Mouse (Mus musculus): ENCODE measurements around the gene Plxdc1.

The Plxdc1 gene

DNA sequence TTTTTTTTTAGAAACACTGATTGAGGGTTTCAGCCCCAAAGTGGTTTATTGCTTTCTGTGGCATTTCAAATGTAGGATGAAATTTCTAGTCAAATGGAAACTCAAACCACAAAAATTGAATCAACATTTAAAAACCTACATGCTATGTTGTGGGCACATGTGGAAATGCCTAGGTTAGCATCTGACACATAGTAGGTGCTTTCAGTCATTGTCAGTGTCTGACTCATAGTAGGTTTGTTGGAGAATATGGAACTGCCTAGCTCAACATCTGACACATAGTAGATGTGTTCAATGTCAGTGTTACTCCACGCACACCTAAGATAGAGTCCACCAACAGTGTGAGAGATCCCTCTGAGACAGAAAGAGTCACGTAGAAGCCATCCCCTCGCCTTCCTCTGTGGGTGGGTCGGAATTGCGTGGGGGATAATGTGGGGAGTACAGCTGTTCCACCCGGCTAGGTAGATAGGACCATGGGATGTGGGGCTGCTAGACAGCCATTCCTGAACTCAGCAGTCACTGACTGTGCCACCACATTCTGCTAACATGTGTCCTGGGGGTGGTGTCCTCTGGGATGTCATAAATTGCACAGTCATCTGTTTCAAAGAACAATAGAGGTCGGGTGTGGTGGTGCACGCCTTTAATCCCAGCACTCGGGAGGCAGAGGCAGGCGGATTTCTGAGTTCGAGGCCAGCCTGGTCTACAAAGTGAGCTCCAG, 77.5 kb downstream of the Plxdc1 start:
- DNase-seq = no peak

GRCm38 (mm10) chr11:97907935-97908334, 78.3 kb downstream of the Plxdc1 start:
- no peak for DNase-seq

GRCm38 (mm10) chr11:97906905-97907304, 79.3 kb downstream of the Plxdc1 start:
- no peak for DNase-seq

DNA sequence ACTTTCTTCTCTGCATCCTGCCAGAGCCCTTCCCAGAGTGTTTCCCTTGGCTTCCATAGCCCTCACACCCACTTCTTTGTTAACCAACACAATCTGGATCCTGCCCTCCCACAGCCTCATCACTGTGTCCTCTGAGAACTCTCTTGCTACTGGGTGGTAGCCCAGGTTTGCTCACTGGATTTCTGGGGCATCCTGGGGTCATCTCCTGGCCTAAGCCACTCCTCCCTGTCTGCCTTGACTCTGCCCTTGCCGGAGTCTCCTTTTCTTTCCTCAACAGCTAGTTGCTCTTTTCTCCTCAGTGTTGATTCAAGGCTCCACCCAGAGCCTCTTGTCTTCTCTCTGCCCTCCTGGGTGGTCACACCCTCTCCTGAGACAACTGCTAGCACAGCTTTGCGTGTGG, 80.3 kb downstream of the Plxdc1 start:
- DNase-seq = no peak

GRCm38 (mm10) chr11:97905540-97905939, 80.7 kb downstream of the Plxdc1 start:
- DNase-seq = no peak

- DNase-seq = no peak
These were observed 81.4 kb downstream of the Plxdc1 start for GRCm38 (mm10) chr11:97904801-97905200.

- DNase-seq = no peak
These were observed 84.4 kb downstream of the Plxdc1 start for GRCm38 (mm10) chr11:97901806-97902205.

DNA sequence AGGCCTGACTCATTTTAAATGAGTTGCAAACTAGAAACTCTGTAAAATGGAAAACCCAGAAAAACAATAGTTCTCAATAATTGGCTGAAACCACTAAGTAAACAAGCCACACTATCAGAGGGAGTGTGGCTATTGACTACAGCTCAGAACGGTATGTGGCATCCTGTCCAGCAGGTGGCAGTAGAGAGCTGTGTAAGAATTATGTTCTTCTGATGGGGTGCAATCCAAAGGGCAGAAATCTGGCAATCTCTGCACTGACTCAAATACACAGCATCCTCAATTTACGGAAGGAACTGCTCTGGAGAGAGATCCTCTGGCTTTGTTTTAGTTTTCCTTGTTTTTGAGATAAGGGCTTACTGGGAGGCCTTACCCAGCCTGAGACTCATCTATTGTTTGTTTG, 86.4 kb downstream of the Plxdc1 start:
- peak; percentile 88 for DNase-seq

DNA sequence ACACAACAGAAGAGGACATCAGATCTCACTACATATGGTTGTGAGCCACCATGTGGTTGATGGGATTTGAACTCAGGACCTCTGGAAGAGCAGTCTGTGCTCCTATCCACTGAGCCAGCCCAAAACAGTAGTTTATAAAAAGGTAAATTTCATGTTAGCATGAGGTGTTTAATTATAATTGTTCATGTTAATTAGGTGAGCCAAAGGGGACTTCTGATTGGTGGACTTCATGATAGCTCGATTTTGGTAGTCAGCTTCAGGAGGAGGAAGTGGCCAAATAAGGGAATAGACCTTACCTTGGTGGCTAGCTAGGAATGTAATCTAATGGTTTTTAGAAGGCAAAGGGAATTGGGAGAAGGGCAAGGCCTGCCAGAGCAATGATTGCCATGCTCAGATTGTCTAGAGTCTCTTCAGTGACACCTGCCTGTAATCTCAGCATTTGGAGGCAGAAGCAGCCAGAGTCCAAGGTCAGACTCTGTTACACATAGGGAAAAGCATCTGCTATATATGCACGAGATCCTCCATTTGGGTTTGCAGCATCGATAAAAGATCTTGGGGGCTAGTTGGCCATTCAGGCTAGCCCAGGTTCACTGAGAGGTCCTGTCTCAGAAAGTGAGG, 88.6 kb downstream of the Plxdc1 start:
- DNase-seq = no peak

DNA sequence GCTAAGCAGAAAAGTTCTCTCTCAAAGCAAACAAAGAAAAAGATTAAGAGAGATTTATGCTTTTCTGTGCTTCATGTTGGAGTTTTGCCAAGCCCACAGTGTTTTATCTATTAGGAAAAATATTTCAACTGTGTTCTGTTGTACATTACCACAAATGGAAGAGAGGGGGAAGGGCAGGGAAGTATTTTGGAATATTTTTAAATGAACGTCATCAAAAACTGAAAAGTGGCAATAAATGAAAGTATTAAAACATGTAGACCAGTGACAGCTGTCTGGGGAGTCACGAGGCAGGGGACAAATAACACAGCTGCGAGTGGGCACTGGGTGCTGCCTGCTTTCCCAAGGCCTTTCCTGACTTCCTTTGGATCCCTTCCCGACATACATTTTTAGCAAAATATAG, 89.6 kb downstream of the Plxdc1 start:
- no peak for DNase-seq

GRCm38 (mm10) chr11:97891821-97892220, 94.4 kb downstream of the Plxdc1 start:
- no peak for DNase-seq

- no peak for DNase-seq
These were observed 100.8 kb downstream of the Plxdc1 start for GRCm38 (mm10) chr11:97885296-97885915.

- peak; percentile 6 for DNase-seq
These were observed 101.6 kb downstream of the Plxdc1 start for GRCm38 (mm10) chr11:97884601-97885185.

GRCm38 (mm10) chr11:97883918-97884600, 102.2 kb downstream of the Plxdc1 start, which contains the start of gene Fbxo47:
Gene Fbxo47, minus strand, starts transcription at chr11:97884154.
- DNase-seq = peak; percentile 97

DNA sequence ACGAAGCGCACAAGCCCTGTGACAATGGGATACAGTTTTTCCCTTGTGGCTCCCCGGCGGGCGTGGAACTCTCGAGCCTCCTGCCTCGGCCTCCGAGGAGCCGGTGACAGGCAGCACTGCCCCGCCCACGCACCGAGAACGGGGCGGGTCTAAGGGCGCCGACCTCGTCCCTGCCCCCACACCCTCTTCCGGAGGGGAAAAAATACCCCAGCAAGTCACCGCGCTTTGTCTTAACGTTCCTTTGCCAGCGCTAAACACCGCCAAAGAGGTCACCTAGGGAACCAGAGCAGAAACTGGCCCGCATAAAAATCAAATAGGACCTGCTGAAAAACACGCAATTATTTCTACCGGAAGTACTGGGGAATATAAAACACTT, 102.7 kb downstream of the Plxdc1 start:
- peak; percentile 90 for DNase-seq

GRCm38 (mm10) chr11:97880362-97880761, 105.9 kb downstream of the Plxdc1 start:
- DNase-seq = no peak

DNA sequence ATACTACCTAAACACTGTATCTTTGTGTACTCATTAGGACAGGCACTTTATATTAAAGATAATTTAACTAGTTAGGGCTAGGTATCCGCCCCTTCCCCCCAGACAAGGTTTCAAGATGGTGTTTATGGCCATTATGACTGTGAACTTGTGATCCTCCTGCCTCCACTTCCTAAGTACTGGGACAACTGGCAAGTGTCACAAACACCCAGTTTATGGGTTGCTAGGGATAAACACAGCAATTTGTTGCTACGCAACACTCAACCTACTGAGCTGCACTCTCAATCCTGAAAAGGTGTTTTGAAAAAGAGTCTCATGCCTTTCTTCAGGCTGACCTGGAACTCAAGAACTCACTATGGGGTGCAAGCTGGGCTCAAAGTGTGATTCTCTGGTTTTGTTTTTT, 108.9 kb downstream of the Plxdc1 start:
- DNase-seq = no peak

DNA sequence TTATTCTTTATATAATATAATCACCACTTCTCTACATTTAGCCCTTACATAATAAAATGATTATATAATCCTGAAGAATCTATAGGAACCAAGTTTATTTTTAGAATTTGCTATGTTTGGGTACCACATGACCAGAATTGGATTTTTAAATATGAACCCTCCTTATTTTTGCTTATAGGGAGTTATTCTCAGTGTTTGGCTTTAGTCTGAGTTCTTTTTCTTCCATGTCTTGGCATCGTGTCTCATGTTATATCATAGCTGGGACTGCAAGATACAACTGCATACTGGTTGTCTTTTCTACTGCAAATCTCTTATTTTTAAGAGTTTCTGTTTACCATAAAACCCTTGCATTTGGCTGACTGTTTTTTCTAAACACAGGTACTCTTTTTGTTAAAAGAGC, 111.8 kb downstream of the Plxdc1 start:
- DNase-seq = no peak

Data from thymus, postnatal 14 days (tissue).